Mouse (Mus musculus) megakaryocyte, embryonic 14.5 days (primary cell): ENCODE results near the gene Pea15a. TPM values are rescaled to one million over a fixed set of nuclear protein-coding genes. Genes with fewer than 3 reads are reported as not detected.

ENCODE experiments used
- H3K27me3 ChIP-seq: replicated peaks from 2 replicates; pipeline ENCODE3; 2012; ENCODE audit warnings: inconsistent platforms
- H3K36me3 ChIP-seq: replicated peaks from 2 replicates; pipeline ENCODE3; 2012; ENCODE audit warnings: low read length, inconsistent platforms, mixed read lengths
- H3K4me1 ChIP-seq: 2 replicates; pipeline ENCODE4 v1.6.1; 2012; ENCODE audit warnings: inconsistent platforms
- H3K4me3 ChIP-seq: replicated peaks from 2 replicates; pipeline ENCODE3; 2012; ENCODE audit warnings: moderate library complexity, mild to moderate bottlenecking, inconsistent platforms
- H3K9me3 ChIP-seq: 2 replicates; pipeline ENCODE4 v1.6.1; 2012; ENCODE audit warnings: inconsistent platforms
- FLI1 ChIP-seq: IDR thresholded peaks from 2 replicates; pipeline ENCODE4 v1.6.1; 2012; ENCODE audit warnings: low read length, inconsistent platforms, mixed read lengths
- GATA1 ChIP-seq: IDR thresholded peaks from 3 replicates; pipeline ENCODE4 v1.6.1; 2012; ENCODE audit warnings: mixed read lengths, low read length, inconsistent platforms, borderline replicate concordance
- polyA plus RNA-seq: library from polyadenylated mRNA; stranded (reverse); fragments of >175 nt; gene quantifications from 2 replicates; pipeline ENCODE4 v1.2.3, GENCODE M21; 2012; ENCODE audit warnings: low replicate concordance; ENCODE audit not compliant: insufficient read depth

Pea15a gene
- polyA plus RNA-seq, 1 experiment: 11.9 TPM

GRCm38 (mm10) chr1:172181777-172182176, 24.8 kb downstream of the Pea15a start:
- Histone ChIP-seq H3K4me1 (peaks cover 5% of the 10 kb centered on the region), H3K36me3 (peaks cover 89% of the 10 kb centered on the region), H3K9me3 (no peaks in the 10 kb centered on the region), H3K4me3 (no peak overlapping the region), H3K27me3 (no peaks in the 10 kb centered on the region)
- no peak for TF ChIP-seq GATA1
- no peak for TF ChIP-seq FLI1

- peaks cover 88% of the 10 kb centered on the region for H3K36me3 ChIP-seq
- H3K27me3 ChIP-seq: no peaks in the 10 kb centered on the region
- H3K9me3 ChIP-seq: no peaks in the 10 kb centered on the region
- TF ChIP-seq FLI1: no peak
- TF ChIP-seq GATA1: no peak
- no peak overlapping the region for H3K4me3 ChIP-seq
- peaks cover 4% of the 10 kb centered on the region; the same call in 1 of the 2 replicates for H3K4me1 ChIP-seq
Observed at GRCm38 (mm10) chr1:172180881-172181280, 25.7 kb downstream of the Pea15a start.

DNA sequence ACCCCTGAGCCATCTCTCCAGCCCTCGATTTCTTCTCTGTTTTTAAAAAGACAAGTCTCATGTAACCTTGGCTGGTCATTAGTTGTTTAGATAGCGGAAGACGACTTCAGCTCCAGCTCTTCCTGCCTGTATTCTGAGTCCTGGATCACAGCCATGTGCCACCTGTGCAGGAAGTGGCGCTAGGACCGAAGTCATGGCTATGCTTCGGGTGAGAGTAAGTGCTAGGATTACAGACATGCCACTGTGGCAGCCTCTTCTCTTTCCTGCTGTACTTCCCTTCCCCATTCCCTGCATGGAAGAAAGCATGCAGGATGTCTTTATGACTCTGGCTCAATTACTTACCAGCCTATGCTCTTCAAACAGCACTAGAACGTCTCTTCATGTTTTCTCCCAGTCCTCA, 27.5 kb downstream of the Pea15a start:
- no peaks in the 10 kb centered on the region for H3K27me3 ChIP-seq
- no peak overlapping the region for H3K4me3 ChIP-seq
- H3K4me1 ChIP-seq: peaks cover 4% of the 10 kb centered on the region; the same call in 1 of the 2 replicates
- no peaks in the 10 kb centered on the region for H3K9me3 ChIP-seq
- TF ChIP-seq GATA1: no peak
- no peak for TF ChIP-seq FLI1
- H3K36me3 ChIP-seq: peaks cover 89% of the 10 kb centered on the region

DNA sequence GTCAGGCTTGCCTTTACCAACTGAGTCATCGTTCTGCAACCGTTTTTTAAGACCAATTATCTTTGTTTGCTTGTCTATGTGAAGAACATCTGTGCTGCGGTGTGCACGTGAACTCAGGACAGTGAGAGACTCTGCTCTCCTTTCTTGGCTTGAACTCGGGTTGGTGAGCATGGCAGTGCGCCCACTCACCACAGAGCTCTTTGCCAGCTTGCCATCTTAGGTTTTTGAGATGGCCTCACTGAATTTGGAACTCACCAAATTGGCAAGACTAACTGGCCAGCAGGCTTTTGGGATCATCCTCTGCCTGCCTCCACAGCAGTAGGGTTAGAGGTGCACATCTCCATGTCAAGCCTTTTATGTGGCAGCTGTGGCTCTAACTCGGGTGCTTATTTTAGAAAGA, 28.8 kb downstream of the Pea15a start:
- Histone ChIP-seq H3K27me3 (no peaks in the 10 kb centered on the region), H3K4me3 (no peak overlapping the region), H3K4me1 (0 out of 2 replicates have a peak, but pooled peaks cover 3% of the 10 kb centered on the region), H3K9me3 (no peaks in the 10 kb centered on the region), H3K36me3 (peaks cover 96% of the 10 kb centered on the region)
- TF ChIP-seq GATA1 (no peak), FLI1 (no peak)

GRCm38 (mm10) chr1:172173181-172173580, 33.4 kb downstream of the Pea15a start:
- no peaks in the 10 kb centered on the region for H3K9me3 ChIP-seq

GRCm38 (mm10) chr1:172172381-172172780, 34.2 kb downstream of the Pea15a start:
- no peaks in the 10 kb centered on the region for H3K4me1 ChIP-seq
- no peak overlapping the region for H3K4me3 ChIP-seq
- TF ChIP-seq FLI1 (no peak), GATA1 (no peak)
- no peaks in the 10 kb centered on the region for H3K9me3 ChIP-seq
- H3K36me3 ChIP-seq: peaks cover 96% of the 10 kb centered on the region
- no peaks in the 10 kb centered on the region for H3K27me3 ChIP-seq

More at GRCm38 (mm10) chr1:172173181-172173580, 33.4 kb downstream of the Pea15a start:
- no peak overlapping the region for H3K4me3 ChIP-seq
- H3K36me3 ChIP-seq: peaks cover 96% of the 10 kb centered on the region
- H3K27me3 ChIP-seq: no peaks in the 10 kb centered on the region
- H3K4me1 ChIP-seq: no peaks in the 10 kb centered on the region
- TF ChIP-seq GATA1 (no peak), FLI1 (no peak)

DNA sequence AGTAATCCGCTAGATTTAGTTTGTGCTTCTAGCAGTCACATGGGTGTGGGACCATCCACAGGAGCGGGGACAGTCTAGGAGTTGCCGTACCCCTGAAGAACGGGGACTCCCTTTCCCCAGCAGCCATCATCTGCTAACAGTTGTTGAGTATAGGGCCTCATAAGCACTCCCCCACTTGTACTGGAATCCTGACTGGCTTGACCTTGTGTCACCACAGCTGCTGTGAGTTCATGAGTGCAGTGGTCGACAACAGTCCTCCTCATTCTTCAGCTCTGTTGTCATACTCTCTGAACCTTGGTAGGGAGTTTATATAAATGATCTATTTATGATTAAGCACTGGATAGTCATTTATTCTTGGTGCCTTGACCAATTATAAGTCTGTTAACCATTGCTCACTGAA, 36.8 kb downstream of the Pea15a start:
- no peaks in the 10 kb centered on the region for H3K9me3 ChIP-seq
- TF ChIP-seq GATA1: no peak
- no peak for TF ChIP-seq FLI1
- no peaks in the 10 kb centered on the region for H3K27me3 ChIP-seq
- H3K36me3 ChIP-seq: peaks cover 98% of the 10 kb centered on the region
- no peak overlapping the region for H3K4me3 ChIP-seq
- H3K4me1 ChIP-seq: no peaks in the 10 kb centered on the region

DNA sequence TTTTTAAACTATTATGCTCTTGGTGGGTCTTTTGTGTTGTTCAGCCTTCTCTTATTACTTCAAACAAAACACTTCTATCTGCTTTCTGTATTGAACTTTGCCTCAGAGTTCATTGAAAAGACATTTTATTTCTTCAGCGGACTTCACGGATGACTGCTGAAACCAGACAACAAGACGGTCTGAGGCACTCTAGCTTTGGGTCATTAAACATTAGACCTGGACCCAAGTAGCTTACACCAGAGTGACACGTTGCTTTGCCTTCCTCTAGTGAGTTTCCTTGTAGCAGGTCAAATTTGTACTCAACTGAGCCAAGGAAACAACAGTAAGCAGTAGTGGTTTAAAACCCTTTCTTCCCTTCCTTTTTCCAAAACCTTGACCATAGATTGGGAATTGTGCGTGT, 38.7 kb downstream of the Pea15a start:
- H3K4me3 ChIP-seq: no peak overlapping the region
- H3K36me3 ChIP-seq: peaks cover 98% of the 10 kb centered on the region
- H3K27me3 ChIP-seq: no peaks in the 10 kb centered on the region
- no peaks in the 10 kb centered on the region for H3K9me3 ChIP-seq
- no peak for TF ChIP-seq GATA1
- no peak for TF ChIP-seq FLI1
- H3K4me1 ChIP-seq: peaks cover 10% of the 10 kb centered on the region; the same call in 1 of the 2 replicates

DNA sequence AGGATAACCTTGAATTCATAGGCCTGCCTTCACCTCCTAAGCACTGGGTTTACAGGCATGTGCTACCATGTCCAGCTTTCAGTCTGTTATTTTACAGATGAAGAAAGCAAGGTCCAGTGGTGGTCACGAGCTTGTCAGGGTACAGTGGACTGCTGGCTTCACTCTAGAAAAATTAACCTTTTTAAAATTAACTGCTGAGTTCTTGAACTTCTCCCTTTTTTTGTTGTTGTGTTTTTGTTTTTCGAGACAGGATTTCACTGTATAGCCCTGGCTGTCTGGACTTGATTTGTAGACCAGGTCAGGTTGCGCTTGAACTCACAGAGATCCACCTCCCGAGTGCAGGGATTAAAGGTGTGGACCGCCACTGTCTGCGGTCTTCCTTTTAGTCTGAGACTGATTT, 43.6 kb downstream of the Pea15a start:
- Histone ChIP-seq H3K9me3 (no peaks in the 10 kb centered on the region), H3K27me3 (no peaks in the 10 kb centered on the region), H3K36me3 (peaks cover 79% of the 10 kb centered on the region), H3K4me1 (peaks cover 35% of the 10 kb centered on the region), H3K4me3 (no peak overlapping the region)
- TF ChIP-seq GATA1: no peak
- TF ChIP-seq FLI1: no peak

- Histone ChIP-seq H3K36me3 (peaks cover 70% of the 10 kb centered on the region), H3K4me1 (peaks cover 35% of the 10 kb centered on the region), H3K4me3 (no peak overlapping the region), H3K27me3 (no peaks in the 10 kb centered on the region), H3K9me3 (no peaks in the 10 kb centered on the region)
- TF ChIP-seq FLI1 (no peak), GATA1 (no peak)
Observed at GRCm38 (mm10) chr1:172162009-172162408, 44.6 kb downstream of the Pea15a start.

- H3K4me3 ChIP-seq: no peak overlapping the region
- H3K36me3 ChIP-seq: peaks cover 69% of the 10 kb centered on the region
- peaks cover 41% of the 10 kb centered on the region for H3K4me1 ChIP-seq
- no peak for TF ChIP-seq FLI1
- no peak for TF ChIP-seq GATA1
- H3K9me3 ChIP-seq: no peaks in the 10 kb centered on the region
- H3K27me3 ChIP-seq: no peaks in the 10 kb centered on the region
Observed at GRCm38 (mm10) chr1:172160508-172160907, 46.1 kb downstream of the Pea15a start.
